Mouse (Mus musculus) cerebellum, adult 9-10 months (tissue): Measurements from ENCODE around the gene Ehd4.
A peak's percentile ranks its signal among the peaks of the same experiment; 100 is the strongest.

Experiments
- DNase-seq: peaks from one replicate; pipeline ENCODE4 v3.0.0; 2022

Gene Ehd4

DNA sequence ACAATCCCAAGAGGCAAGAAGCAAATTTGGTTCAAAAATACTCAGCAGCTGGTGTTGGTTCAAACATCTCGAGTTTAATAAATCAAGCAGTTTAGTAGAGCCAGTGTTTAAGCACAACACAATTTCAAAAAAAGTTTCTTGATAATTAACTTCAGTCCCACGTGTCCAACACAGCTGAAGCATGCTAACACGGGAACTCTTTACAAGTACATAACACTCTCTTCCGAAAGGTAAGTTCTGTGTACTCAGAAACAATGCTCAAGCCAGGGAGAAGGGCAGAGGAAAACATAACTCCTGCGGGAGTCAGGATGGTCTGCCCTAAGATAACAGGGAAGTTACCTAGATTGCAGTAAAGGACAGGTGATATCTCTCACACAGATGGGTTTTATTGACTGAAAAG, 12.1 kb downstream of the Ehd4 start:
- no peak for DNase-seq

DNA sequence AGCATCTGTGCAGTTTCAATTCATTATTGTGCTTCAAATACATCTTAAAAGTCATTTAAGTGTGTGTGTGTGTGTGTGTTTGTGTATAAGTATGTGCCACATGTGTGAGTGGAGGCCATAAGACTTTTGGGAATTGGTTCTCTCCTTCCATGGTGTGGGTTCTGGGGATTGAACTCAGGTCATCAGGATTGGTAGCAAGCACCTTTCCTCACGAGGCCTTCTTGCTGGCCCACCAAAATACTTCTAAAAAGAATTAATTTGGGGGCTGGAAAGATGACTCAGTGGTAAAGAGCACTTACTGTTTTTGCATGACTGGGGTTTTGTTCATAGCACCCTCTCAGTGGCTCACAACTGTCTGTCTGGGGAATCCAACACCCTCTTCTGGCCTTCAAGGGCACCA, 12.7 kb downstream of the Ehd4 start:
- no peak for DNase-seq

- DNase-seq: no peak
These were observed 14.1 kb downstream of the Ehd4 start for GRCm38 (mm10) chr2:120140326-120140725.

DNA sequence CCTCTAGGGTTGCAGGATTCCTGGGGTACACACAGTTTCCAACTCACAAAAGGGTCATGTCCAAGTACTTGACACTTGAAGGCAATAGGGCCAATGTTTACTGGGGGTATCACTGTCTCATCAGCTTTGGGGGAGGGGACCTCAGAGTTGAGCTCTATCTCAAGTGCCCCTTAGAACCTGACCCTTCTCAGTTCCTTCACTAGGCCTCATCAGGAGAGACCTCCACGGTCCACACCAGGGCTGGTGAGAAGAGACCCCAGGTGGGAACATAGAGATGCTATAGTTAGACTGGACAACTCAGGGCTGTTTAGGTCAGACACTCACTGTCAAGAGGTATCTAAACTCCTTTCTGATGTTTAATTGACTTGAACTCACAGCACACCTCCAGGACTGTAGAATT, 15.3 kb downstream of the Ehd4 start:
- no peak for DNase-seq

DNA sequence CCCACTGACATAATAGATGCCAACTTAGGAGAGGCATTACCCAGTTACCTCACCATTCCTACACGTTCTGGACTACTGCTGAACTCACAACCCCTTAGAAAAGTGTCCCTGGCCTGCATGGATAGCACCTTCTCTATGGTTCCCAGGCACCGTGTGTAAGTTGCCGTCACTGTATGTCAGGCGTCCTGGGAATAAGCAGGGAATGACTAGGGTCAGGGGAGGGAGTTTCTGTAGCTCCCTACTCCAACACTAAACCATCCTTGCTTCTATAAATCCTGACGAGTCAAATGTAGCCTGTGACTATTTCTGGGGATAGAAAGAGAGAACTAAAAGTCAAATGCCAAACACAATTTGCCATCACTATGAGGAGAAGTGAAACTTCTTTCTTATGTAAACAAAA, 17.1 kb downstream of the Ehd4 start:
- no peak for DNase-seq

GRCm38 (mm10) chr2:120134453-120135075, 19.8 kb downstream of the Ehd4 start:
- DNase-seq: no peak

DNA sequence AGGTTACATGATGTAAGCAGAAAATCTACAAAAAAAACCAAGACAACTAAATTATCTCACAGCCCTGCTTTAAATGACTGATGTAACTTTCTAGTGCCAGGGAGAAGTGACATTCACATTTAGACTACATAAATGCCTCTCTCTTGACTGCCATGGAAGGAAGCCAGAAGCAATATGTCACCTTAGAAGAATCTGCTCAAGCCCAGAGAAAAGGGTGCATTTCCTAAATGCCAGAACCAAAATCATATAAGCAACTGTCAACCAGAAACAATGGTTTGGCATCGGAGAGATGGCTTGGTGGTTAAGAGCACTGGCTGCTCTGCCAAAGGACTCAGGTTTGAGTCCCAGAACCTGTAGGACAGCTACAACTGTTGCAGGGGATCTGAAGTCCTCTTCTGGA, 22.5 kb downstream of the Ehd4 start:
- no peak for DNase-seq

DNA sequence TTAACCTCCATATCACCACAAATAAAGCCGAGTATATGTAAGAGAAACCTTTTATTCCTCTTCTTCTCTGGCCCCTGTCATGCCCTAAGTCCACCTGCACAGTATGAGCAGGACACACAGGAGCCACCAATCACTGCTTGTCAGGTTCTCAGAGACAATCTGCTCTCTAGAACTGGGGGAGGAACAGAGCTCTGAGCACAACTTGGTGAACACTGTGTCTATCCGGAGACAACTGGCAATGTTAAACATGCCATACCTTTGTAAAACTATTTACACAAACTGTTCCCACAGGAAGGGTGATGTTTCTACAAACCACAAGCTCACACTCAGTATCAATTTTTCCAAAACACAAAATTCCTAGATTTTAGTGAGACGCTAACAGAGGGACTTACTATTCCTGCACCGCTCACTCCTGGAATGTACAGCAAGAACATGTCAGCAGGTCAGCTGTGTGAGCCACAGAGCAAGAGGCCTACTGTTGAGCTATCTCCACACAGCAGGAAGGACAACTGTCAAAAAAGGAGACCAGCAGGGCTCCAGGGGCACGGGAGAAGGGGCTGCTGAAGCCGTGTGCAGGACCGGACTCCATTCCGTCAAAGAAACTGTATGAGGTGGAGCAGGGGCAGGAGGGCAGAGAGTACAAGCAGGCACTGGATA, 25.0 kb downstream of the Ehd4 start:
- no peak for DNase-seq

GRCm38 (mm10) chr2:120128611-120129051, 25.8 kb downstream of the Ehd4 start:
- no peak for DNase-seq

GRCm38 (mm10) chr2:120128011-120128410, 26.4 kb downstream of the Ehd4 start:
- no peak for DNase-seq

DNA sequence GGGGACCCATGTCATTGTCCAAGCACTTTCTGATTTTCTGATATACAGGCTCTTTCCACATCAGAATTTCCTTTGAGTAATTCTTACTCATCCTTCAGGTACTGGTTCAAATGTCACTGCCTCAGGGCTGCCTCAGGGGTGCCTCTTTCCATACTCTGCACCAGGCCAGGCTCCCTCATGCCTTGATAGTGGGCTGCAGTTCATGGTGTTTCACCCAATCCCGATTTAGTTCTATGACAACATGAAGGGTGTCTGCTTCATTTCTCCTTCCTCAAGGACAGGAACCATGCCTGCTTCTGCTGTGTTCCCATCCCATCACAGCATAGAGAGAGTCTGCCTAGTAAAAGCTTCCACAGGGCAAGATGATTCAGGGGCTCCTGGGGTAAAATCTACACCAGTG, 27.5 kb downstream of the Ehd4 start:
- DNase-seq: no peak

GRCm38 (mm10) chr2:120126408-120126807, 28.0 kb downstream of the Ehd4 start:
- no peak for DNase-seq

DNA sequence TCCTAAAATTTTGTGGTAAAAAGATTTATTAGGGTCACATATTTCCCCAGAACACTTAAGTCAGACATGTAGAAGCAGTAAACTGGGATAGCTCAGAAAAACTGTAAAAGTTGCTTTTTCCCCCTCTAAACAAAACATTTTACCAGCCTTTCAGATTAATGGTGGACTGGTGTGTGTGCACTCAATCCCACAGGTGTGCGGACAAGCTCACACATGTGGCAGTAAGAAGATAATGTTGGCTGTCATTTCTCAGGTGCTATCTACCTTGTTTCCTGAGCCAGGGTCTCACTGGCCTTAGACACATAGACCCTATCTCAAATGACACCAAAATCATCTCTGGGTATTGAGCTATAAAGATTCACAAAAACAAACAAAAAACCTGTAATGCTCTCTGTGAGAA, 28.9 kb downstream of the Ehd4 start:
- DNase-seq: no peak

- no peak for DNase-seq
These were observed 29.5 kb downstream of the Ehd4 start for GRCm38 (mm10) chr2:120124946-120125345.

- peak; percentile 21 for DNase-seq
These were observed 30.3 kb downstream of the Ehd4 start for GRCm38 (mm10) chr2:120124096-120124495.

- no peak for DNase-seq
These were observed 31.4 kb downstream of the Ehd4 start for GRCm38 (mm10) chr2:120122983-120123382.

DNA sequence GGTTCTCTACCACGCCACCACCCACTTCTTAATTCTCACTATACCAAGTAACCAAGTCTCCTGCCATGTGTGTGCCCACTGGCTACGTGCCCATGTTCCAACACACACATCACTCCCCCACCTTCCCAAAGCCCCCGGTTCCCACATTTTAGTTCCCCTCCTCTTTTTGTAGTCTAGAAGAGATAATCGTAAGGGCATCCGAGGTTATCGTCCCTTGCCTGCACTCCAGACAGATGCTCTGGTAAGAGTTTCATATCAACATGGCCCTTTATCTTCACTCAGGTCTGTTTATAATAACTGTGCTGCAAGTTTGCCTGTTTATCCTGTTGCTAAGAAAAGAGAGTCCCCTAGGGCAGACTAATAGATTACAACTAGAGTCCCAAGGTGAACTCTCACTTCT, 37.1 kb downstream of the Ehd4 start:
- DNase-seq: no peak

DNA sequence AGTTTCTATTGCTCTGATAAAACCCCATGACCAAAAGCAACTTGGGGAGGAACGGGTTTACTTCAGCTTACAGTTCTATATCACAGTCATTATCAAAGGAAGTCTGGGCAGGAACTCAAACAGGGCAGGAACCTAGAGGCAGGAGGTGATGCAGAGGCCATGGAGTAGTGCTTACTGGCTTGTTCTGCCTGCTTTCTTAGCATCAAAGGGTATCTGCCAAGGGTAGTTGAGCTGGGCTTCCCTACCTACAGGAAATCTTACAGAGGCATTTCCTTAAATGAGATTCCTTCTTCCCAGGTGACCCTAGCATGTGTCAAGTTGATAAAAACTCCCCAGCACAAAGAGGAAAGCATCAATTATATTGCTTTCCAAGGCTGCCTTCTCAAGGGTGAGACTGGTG, 38.0 kb downstream of the Ehd4 start:
- DNase-seq: no peak

DNA sequence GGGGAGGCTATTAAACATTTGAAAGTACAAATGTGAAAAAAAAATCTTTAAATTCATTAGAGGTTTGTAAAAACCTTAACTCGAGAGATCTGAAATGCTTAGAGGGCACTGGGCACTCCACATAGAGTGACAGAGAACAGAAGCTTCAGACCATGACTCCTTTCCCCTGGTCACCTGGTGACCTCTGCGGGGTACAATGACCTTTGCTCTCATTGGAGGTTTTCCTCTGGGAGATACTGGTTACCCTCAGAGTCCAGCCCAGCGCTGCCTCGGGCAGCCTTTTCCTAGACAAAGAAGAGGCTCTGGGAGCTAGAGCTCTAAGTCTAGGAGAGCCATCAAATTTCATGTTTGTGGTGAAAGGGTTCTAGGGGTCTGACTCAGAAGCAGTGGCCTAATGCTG, 39.4 kb downstream of the Ehd4 start:
- no peak for DNase-seq

- DNase-seq: no peak
These were observed 40.4 kb downstream of the Ehd4 start for GRCm38 (mm10) chr2:120113963-120114362.

DNA sequence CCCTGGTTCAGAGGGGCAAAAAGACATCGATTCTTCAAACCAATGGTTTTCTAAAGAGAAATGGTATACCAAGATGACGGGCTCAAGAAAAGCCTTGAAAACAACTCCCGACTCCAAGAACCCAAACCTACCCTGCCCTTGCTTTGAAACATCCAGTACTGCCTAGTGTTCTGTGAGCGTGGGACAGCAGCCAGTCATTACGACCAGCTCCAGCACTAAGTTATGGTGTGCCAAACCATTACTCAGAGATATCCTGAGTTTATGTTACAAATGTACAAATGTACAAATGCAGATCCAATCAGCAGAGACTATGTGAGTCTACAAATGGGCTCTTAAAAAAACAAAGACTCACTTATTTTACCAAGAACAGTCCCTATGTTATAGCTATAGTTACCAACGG, 40.9 kb downstream of the Ehd4 start:
- no peak for DNase-seq

DNA sequence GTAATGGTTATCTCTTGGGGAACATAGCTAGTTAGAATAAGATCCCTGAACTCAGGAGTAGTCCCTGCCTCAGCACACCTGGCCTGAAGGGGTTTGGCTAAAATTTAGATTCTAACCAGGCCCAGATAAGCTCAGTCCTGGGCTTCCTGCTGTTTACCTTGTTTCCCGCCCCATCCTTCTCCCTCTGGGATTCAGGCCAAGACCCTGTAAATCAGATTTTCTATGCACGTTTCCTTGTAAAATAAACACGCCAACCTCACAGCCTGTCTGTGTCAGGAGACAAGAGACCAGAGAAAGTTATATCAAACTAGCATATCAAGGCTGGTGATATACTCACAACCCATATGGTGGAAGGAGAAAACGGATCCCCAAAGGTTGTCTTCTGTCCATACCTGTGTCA, 42.8 kb downstream of the Ehd4 start:
- no peak for DNase-seq

- no peak for DNase-seq
These were observed 43.2 kb downstream of the Ehd4 start for GRCm38 (mm10) chr2:120111172-120111571.

GRCm38 (mm10) chr2:120108077-120108476, 46.3 kb downstream of the Ehd4 start:
- no peak for DNase-seq

GRCm38 (mm10) chr2:120107446-120107845, 47.0 kb downstream of the Ehd4 start:
- DNase-seq: no peak
